Mouse (Mus musculus) bone marrow macrophage, adult 2 months (primary cell): ENCODE data around the gene Ddx20.

ENCODE experiments used
- CTCF ChIP-seq: IDR thresholded peaks from 2 replicates; pipeline ENCODE4 v1.5.1; 2012; ENCODE audit warnings: low read depth, mild to moderate bottlenecking, low read length, moderate library complexity
- POLR2A ChIP-seq: IDR thresholded peaks from 2 replicates; pipeline ENCODE4 v1.6.1; 2012; ENCODE audit warnings: mild to moderate bottlenecking, low read depth, low read length, borderline replicate concordance

- TF ChIP-seq CTCF: no peak
- TF ChIP-seq POLR2A: no peak
These were observed 38.7 kb upstream of the Ddx20 start for GRCm38 (mm10) chr3:105726037-105726436.
